Mouse (Mus musculus) CD8-positive naive resting alpha-beta T cell, adult 2 months (primary cell): ENCODE results near the gene Tmem158.

Source experiments
- DNase-seq, 2 experiments: peaks; one replicate each; pipeline ENCODE4 v3.0.0; 2022; ENCODE audit warnings: low read depth in 2 of 2, low spot score in 2 of 2

Gene Tmem158

GRCm38 (mm10) chr9:123260611-123261021, at the start of gene Tmem158:
Tmem158 (minus strand) TSS chr9:123260764.
- peak; percentile 48 to 69 for DNase-seq

- no peak for DNase-seq
Measured at GRCm38 (mm10) chr9:123309685-123310365, 49.3 kb upstream of the Tmem158 start.

GRCm38 (mm10) chr9:123309073-123309472, 48.5 kb upstream of the Tmem158 start:
- no peak for DNase-seq

- DNase-seq: no peak
Measured at GRCm38 (mm10) chr9:123304917-123305316, 44.4 kb upstream of the Tmem158 start.

- no peak for DNase-seq
Measured at GRCm38 (mm10) chr9:123303952-123304351, 43.4 kb upstream of the Tmem158 start.

GRCm38 (mm10) chr9:123302759-123303313, 42.3 kb upstream of the Tmem158 start:
- no peak for DNase-seq

- DNase-seq: no peak
Measured at GRCm38 (mm10) chr9:123297862-123298261, 37.3 kb upstream of the Tmem158 start.

- DNase-seq: no peak
Measured at GRCm38 (mm10) chr9:123296229-123296628, 35.7 kb upstream of the Tmem158 start.

GRCm38 (mm10) chr9:123294581-123294980, 34.0 kb upstream of the Tmem158 start:
- DNase-seq: no peak

- no peak for DNase-seq
Measured at GRCm38 (mm10) chr9:123288378-123288777, 27.8 kb upstream of the Tmem158 start.

GRCm38 (mm10) chr9:123285623-123286022, 25.1 kb upstream of the Tmem158 start:
- DNase-seq: no peak

- DNase-seq: no peak
Measured at GRCm38 (mm10) chr9:123280775-123281174, 20.2 kb upstream of the Tmem158 start.

- DNase-seq: no peak
Measured at GRCm38 (mm10) chr9:123278003-123278402, 17.4 kb upstream of the Tmem158 start.

GRCm38 (mm10) chr9:123275373-123275772, 14.8 kb upstream of the Tmem158 start:
- no peak for DNase-seq

- DNase-seq: no peak
Measured at GRCm38 (mm10) chr9:123274674-123275073, 14.1 kb upstream of the Tmem158 start.

GRCm38 (mm10) chr9:123273876-123274275, 13.3 kb upstream of the Tmem158 start:
- no peak for DNase-seq

- DNase-seq: no peak
Measured at GRCm38 (mm10) chr9:123271552-123271951, 11.0 kb upstream of the Tmem158 start.

GRCm38 (mm10) chr9:123269906-123270558, 9.5 kb upstream of the Tmem158 start:
- DNase-seq: no peak

- DNase-seq: peak; percentile 23 to 40
Measured at GRCm38 (mm10) chr9:123259896-123260610, 511 bp downstream of the Tmem158 start.

- peak; percentile 6 to 26 for DNase-seq
Measured at GRCm38 (mm10) chr9:123259461-123259895, 1.1 kb downstream of the Tmem158 start.

- no peak for DNase-seq
Measured at GRCm38 (mm10) chr9:123258796-123259195, 1.8 kb downstream of the Tmem158 start.

GRCm38 (mm10) chr9:123255736-123256135, 4.8 kb downstream of the Tmem158 start:
- no peak for DNase-seq
